Mouse (Mus musculus): ENCODE data around the gene Rnf7. TPM values are rescaled to one million over a fixed set of nuclear protein-coding genes. Genes with fewer than 3 reads are reported as not detected.
"Not testable (repeated sequence)": the region's sequence is repeated elsewhere in the genome, so short reads cannot be mapped to it uniquely, and the experiment has no call there.

The Rnf7 gene
- polyA plus RNA-seq, 1 experiment, result 3.2 TPM

DNA sequence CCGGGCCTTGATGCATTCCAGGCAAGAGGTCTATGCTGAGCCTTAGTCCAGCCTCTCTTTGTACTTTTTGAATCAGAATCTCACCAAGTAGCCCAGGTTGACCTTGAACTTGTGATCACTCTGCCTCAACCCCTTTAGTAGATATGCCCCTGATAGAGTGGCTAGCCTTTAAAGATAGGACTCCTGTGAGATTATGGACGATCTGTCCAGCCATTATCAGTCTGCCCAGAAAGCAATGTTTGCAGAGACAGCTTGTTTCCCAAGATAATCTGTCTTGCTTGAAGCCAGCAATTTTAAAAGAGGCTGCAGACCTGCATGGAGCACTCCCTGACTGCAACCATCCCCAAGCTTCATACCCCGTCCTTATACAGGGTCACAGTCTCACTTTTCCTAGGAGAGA is 4.6 kb upstream of the Rnf7 start:
- Histone ChIP-seq H3K27me3 (ENCODE audit: control insufficient read depth) (peaks cover 13% of the 10 kb centered on the region), H3K36me3 (ENCODE audit: control insufficient read depth) (no peaks in the 10 kb centered on the region), H3K4me3 (replicated peaks) (no peak overlapping the region), H3K4me1 (ENCODE audit: control insufficient read depth) (peaks cover 22% of the 10 kb centered on the region), H3K9me3 (ENCODE audit: control insufficient read depth, low read length) (no peaks in the 10 kb centered on the region)
- TF ChIP-seq GATA1 (IDR thresholded peaks at IDR 0.05; ENCODE audit: low read length), result no peak
- TF ChIP-seq TAL1 (IDR thresholded peaks at IDR 0.05; ENCODE audit: low read length), result no peak

DNA sequence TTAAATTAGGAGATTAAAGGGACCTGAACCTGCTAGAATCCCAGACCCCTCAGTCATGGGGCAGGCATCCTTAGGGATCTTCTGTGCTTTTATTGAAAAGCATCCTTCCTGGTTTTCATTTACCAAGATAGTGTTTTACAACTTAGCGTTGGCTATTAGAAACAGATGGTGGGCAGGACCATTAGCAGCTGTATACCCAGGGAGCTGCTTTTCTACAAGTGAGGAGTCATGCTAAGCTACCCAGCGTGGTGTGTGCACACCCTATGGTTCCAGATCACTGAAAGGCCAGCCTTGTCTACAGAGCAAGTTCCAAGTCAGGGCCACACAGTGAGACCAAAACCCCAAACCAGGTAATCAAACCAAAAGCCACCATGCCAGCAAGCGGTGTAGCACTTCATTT is 6.1 kb downstream of the Rnf7 start:
- H3K4me3 ChIP-seq (replicated peaks), result no peak overlapping the region
- TF ChIP-seq TAL1 (IDR thresholded peaks at IDR 0.05; ENCODE audit: low read length), result no peak
- no peak for TF ChIP-seq GATA1 (IDR thresholded peaks at IDR 0.05; ENCODE audit: low read length)
- H3K36me3 ChIP-seq (ENCODE audit: control insufficient read depth), result peaks cover 56% of the 10 kb centered on the region
- H3K9me3 ChIP-seq (ENCODE audit: control insufficient read depth, low read length), result no peaks in the 10 kb centered on the region
- no peaks in the 10 kb centered on the region for H3K27me3 ChIP-seq (ENCODE audit: control insufficient read depth)
- peaks cover 14% of the 10 kb centered on the region for H3K4me1 ChIP-seq (ENCODE audit: control insufficient read depth)

DNA sequence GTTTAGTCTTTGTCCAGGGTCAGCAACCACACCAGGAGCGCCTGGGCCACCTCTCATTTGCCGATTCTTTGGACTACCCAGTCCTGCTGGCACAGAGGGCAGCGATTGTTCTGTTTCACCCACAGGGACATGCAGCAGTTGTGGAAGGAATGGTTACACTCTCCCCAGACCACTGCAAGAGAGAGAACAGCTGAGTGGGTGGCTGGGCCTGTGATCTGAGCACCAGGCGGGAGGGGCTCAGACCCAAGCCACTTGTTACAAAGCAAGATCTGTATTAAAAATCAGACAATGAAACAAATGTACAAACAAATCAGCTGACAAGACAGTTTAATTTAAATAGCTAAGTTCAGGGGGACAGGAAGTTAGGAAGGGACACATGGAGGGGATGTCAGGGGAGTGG is 6.8 kb downstream of the Rnf7 start:
- H3K4me1 ChIP-seq (ENCODE audit: control insufficient read depth); H3K9me3 ChIP-seq (ENCODE audit: control insufficient read depth, low read length); H3K27me3 ChIP-seq (ENCODE audit: control insufficient read depth); H3K4me3 ChIP-seq (replicated peaks): not testable (repeated sequence)
- peaks cover 62% of the 10 kb centered on the region for H3K36me3 ChIP-seq (ENCODE audit: control insufficient read depth)

GRCm38 (mm10) chr9:96470266-96470974 is 8.1 kb downstream of the Rnf7 start:
- H3K36me3 ChIP-seq (ENCODE audit: control insufficient read depth), result peaks cover 62% of the 10 kb centered on the region
- H3K9me3 ChIP-seq (ENCODE audit: control insufficient read depth, low read length), result no peaks in the 10 kb centered on the region
- H3K27me3 ChIP-seq (ENCODE audit: control insufficient read depth), result no peaks in the 10 kb centered on the region
- no peak overlapping the region for H3K4me3 ChIP-seq (replicated peaks)
- TF ChIP-seq GATA1 (IDR thresholded peaks at IDR 0.05; ENCODE audit: low read length) (no peak), TAL1 (IDR thresholded peaks at IDR 0.05; ENCODE audit: low read length) (no peak)
- peaks cover 3% of the 10 kb centered on the region; the same call in 1 of the 2 replicates for H3K4me1 ChIP-seq (ENCODE audit: control insufficient read depth)

GRCm38 (mm10) chr9:96469556-96470265 is 8.8 kb downstream of the Rnf7 start:
- no peaks in the 10 kb centered on the region for H3K9me3 ChIP-seq (ENCODE audit: control insufficient read depth, low read length)
- no peak for TF ChIP-seq GATA1 (IDR thresholded peaks at IDR 0.05; ENCODE audit: low read length)
- no peak for TF ChIP-seq TAL1 (IDR thresholded peaks at IDR 0.05; ENCODE audit: low read length)
- H3K4me3 ChIP-seq (replicated peaks), result no peak overlapping the region
- no peaks in the 10 kb centered on the region for H3K27me3 ChIP-seq (ENCODE audit: control insufficient read depth)
- H3K4me1 ChIP-seq (ENCODE audit: control insufficient read depth), result no peaks in the 10 kb centered on the region
- H3K36me3 ChIP-seq (ENCODE audit: control insufficient read depth), result peaks cover 56% of the 10 kb centered on the region

- TF ChIP-seq GATA1 (IDR thresholded peaks at IDR 0.05; ENCODE audit: low read length) (no peak), TAL1 (IDR thresholded peaks at IDR 0.05; ENCODE audit: low read length) (no peak)
- Histone ChIP-seq H3K27me3 (ENCODE audit: control insufficient read depth) (no peaks in the 10 kb centered on the region), H3K4me3 (replicated peaks) (no peak overlapping the region), H3K4me1 (ENCODE audit: control insufficient read depth) (no peaks in the 10 kb centered on the region), H3K9me3 (ENCODE audit: control insufficient read depth, low read length) (peaks cover 14% of the 10 kb centered on the region), H3K36me3 (ENCODE audit: control insufficient read depth) (peaks cover 23% of the 10 kb centered on the region)
These were observed 14.8 kb downstream of the Rnf7 start for GRCm38 (mm10) chr9:96463708-96464107.

GRCm38 (mm10) chr9:96461607-96462006 is 16.9 kb downstream of the Rnf7 start:
- TF ChIP-seq TAL1 (IDR thresholded peaks at IDR 0.05; ENCODE audit: low read length), result no peak
- TF ChIP-seq GATA1 (IDR thresholded peaks at IDR 0.05; ENCODE audit: low read length), result no peak
- no peaks in the 10 kb centered on the region for H3K4me1 ChIP-seq (ENCODE audit: control insufficient read depth)
- no peaks in the 10 kb centered on the region for H3K27me3 ChIP-seq (ENCODE audit: control insufficient read depth)
- peaks cover 6% of the 10 kb centered on the region for H3K36me3 ChIP-seq (ENCODE audit: control insufficient read depth)
- no peak overlapping the region for H3K4me3 ChIP-seq (replicated peaks)
- peaks cover 14% of the 10 kb centered on the region for H3K9me3 ChIP-seq (ENCODE audit: control insufficient read depth, low read length)

- Histone ChIP-seq H3K27me3 (ENCODE audit: control insufficient read depth) (no peaks in the 10 kb centered on the region; the same call in 1 of the 2 replicates), H3K4me1 (ENCODE audit: control insufficient read depth) (no peaks in the 10 kb centered on the region), H3K4me3 (replicated peaks) (no peak overlapping the region), H3K36me3 (ENCODE audit: control insufficient read depth) (no peaks in the 10 kb centered on the region; the same call in 1 of the 2 replicates), H3K9me3 (ENCODE audit: control insufficient read depth, low read length) (peaks cover 14% of the 10 kb centered on the region)
- TF ChIP-seq GATA1 (IDR thresholded peaks at IDR 0.05; ENCODE audit: low read length) (no peak), TAL1 (IDR thresholded peaks at IDR 0.05; ENCODE audit: low read length) (no peak)
These were observed 18.2 kb downstream of the Rnf7 start for GRCm38 (mm10) chr9:96460117-96460865.

- Histone ChIP-seq H3K9me3 (ENCODE audit: control insufficient read depth, low read length) (no peaks in the 10 kb centered on the region), H3K27me3 (ENCODE audit: control insufficient read depth) (no peaks in the 10 kb centered on the region; the same call in 1 of the 2 replicates), H3K4me3 (replicated peaks) (no peak overlapping the region), H3K36me3 (ENCODE audit: control insufficient read depth) (no peaks in the 10 kb centered on the region), H3K4me1 (ENCODE audit: control insufficient read depth) (no peaks in the 10 kb centered on the region)
- no peak for TF ChIP-seq GATA1 (IDR thresholded peaks at IDR 0.05; ENCODE audit: low read length)
- no peak for TF ChIP-seq TAL1 (IDR thresholded peaks at IDR 0.05; ENCODE audit: low read length)
These were observed 22.9 kb downstream of the Rnf7 start for GRCm38 (mm10) chr9:96455618-96456017.
